Mouse (Mus musculus): ENCODE data around the gene Sart1.

Gene Sart1

GRCm38 (mm10) chr19:5388588-5389242 lies at the start of gene Sart1:
Sart1 (minus strand) TSS chr19:5388703.
- DNase-seq (ENCODE audit: low read depth, low spot score), result peak; percentile 95

DNA sequence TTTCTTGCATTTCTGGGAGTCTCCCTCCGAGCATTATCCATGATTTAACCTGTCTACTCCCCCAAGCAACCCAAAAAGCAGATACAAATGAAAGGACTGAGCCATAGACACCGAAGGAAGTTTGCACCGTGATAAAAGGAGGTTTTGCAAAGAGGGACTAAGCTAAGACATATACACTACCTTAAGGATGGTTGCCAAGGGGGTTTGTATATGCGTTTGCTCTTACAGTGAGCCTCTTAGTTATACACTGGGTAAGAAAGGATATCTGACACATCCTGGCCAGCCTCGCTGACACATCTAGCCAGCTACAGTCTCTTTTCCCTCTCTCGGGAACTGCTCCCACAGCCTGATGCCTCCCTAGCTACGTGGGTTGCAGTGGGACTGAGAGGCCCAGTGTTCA lies 45.4 kb upstream of the Sart1 start:
- no peak for DNase-seq (ENCODE audit: low read depth, low spot score)

DNA sequence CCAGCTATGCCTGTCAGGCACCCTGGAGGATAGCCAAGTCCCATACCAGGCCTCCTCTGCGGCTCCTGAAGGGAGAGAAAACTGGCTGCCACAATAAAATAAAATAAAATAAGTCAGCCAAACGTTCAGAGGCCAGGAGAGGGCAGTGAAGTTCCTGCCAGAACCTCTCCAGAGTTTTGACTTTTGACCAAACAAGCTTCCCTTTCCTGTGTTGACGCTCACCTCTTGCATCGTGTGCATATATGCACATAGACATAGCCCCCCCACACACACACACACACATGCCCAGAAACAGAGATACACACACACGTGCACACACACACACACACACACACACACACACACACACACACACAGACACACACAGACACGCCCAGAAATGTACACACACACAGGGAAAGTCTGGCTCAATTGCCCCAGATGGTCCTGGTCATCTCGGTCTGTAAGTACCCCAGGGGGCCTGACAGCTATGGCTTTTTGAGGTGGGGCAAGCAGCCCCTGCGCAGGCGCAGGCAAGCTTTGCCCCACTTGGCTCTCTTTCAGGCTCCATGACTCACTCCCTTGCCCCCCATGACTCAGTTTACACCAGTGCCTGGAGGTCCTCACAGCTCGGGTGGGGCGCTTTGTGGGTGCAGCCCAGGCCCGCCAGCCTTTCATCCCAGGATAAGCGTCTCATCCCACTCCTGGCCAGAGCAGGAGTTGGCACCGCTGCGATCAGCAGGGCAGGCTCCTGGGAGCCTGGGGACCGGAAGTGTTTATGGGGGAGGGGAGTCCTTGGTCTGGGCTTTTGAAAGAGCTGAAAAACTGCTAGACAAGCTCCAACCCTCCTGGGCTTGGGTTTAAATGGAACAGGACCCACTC lies 44.7 kb upstream of the Sart1 start:
- peak; percentile 42 for DNase-seq (ENCODE audit: low read depth, low spot score)

- DNase-seq (ENCODE audit: low read depth, low spot score), result no peak
These were observed 43.5 kb upstream of the Sart1 start for GRCm38 (mm10) chr19:5431911-5432464.

- DNase-seq (ENCODE audit: low read depth, low spot score), result no peak
These were observed 41.9 kb upstream of the Sart1 start for GRCm38 (mm10) chr19:5430408-5430807.

DNA sequence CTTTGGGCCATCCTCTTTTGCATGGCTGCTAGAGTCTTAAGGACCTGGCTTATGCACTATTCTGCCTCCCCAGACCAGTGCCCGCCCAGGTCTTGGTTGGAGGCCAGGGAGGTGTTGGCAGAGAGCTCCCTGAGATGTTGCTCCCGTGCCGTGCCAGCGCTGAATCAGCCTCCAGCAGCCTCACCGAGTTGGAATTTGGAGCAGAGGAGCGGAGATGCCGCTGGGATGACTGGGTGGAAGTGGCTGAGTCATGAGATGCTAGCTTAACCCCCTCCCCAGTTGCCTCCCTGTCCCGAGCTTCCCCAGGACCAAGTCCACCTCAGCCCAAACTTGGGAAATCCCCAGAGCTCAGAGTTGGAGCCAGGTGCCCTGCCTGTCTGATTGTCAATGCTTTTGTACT lies 41.3 kb upstream of the Sart1 start:
- no peak for DNase-seq (ENCODE audit: low read depth, low spot score)

DNA sequence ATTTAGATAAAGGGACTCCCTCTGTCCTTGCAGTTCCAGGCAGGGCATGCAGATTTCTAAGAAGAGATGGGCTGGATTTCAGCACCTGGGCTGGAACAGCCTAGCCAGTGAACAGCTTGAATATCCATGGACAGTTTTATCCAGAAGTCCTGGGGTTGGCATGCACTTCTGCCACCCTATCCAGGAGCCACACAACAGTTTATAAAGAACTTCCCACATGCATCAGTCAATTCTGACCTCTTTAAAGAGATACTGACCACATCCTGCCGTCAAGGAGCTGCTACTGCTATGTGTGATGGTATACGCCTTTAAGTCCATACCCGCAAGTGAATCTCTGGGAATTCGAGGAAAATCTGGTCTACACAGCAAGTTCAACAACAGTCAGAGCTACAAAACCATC lies 40.7 kb upstream of the Sart1 start:
- no peak for DNase-seq (ENCODE audit: low read depth, low spot score)

DNA sequence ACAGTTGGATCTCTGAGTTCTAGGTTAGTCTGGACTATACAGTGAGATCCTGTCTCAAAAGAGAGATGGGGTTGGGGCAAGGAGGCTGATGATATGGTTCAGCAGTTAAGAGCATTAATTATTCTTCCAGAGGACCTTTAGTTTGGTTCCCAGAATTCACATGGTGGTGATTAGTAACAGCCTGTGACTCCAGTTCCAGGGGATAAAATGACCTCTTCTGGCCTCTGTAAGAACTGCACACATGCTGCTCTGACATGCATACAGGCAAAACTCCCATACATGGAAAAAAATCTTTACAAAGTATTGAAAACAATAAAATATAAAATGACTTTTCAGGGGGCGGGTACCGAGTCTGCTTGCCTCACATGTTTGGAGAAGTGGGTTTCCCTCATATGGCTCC lies 39.6 kb upstream of the Sart1 start:
- DNase-seq (ENCODE audit: low read depth, low spot score), result peak; percentile 49

- no peak for DNase-seq (ENCODE audit: low read depth, low spot score)
These were observed 38.3 kb upstream of the Sart1 start for GRCm38 (mm10) chr19:5426640-5427290.

DNA sequence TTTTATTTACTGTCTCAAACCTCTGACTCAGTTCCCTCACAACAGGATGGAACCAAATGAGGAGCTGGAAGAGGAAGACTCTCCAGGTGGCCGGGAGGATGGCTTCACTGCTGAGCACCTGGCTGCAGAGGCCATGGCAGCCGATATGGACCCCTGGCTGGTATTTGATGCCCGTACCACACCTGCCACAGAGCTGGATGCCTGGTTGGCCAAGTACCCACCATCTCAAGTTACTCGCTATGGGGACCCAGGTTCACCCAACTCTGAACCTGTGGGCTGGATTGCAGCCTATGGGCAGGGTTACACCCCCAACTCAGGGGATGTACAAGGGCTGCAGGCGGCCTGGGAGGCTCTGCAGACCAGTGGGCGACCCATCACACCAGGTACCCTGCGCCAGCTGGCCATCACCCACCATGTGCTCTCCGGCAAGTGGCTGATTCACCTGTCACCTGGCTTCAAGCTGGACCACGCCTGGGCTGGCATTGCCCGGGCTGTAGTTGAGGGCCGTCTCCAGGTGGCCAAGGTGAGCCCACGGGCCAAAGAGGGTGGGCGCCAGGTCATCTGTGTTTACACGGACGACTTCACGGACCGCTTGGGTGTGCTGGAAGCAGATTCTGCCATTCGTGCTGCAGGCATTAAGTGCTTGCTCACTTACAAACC lies 37.5 kb upstream of the Sart1 start:
- no peak for DNase-seq (ENCODE audit: low read depth, low spot score)

- DNase-seq (ENCODE audit: low read depth, low spot score), result peak; percentile 98
These were observed 36.6 kb upstream of the Sart1 start, which contains the start of the genes Drap1 and AI837181 for GRCm38 (mm10) chr19:5424782-5425741. Drap1 (minus strand) TSS chr19:5424979. AI837181 (plus strand) TSS chr19:5425144.

DNA sequence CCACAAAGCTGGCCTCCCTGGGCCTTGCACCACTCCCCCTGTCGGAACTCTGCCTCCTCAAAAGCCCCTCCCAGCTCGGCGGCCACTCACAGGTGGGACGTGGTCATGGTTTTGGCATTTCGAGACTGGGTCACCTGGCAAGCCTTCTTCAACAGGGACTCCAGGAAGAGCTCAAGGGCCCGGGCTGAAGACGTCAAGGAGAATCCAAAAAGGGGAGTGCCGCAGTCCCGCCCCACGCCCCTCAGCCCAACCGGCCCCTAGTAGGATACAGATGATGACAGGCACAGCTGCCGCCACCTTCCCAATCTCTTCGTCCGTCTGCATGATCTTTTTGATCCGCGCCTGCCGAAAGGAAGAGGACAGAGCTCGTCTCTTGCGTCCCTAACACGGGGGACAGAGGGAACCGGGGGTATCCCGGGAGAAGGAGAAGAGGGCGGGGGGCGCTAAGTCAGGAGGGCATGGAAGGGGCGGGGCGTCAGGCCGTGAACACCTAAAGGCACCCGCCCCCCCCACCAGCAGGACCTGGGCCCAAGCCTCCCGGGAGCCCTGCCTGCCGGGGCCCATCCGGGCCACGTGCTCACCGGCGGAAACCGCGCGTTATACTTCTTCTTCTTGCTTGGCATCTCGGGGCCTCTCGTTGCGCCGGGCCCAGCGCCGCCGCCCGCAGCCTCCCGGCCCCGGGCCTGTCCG lies 35.7 kb upstream of the Sart1 start:
- DNase-seq (ENCODE audit: low read depth, low spot score), result peak; percentile 44

DNA sequence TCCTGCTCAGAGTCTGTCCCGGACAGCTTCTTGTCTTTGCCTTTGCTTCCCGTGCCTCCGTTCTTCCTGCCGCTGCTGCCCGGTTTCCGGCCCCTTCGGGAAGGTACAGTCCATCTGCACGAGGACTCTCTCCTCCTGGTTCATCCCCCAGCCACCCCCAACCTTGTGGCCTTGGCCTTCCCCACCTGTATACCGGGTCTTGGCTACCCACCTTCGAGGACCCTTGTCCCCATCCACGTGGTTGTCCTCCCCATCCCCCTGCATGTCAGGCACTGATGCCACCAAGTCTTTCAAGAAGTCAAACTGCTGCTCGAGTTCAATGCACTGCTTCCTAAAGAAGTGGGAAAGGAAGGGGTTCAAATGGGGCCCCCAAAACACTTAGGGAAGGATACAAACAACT lies 35.1 kb upstream of the Sart1 start:
- DNase-seq (ENCODE audit: low read depth, low spot score), result no peak

DNA sequence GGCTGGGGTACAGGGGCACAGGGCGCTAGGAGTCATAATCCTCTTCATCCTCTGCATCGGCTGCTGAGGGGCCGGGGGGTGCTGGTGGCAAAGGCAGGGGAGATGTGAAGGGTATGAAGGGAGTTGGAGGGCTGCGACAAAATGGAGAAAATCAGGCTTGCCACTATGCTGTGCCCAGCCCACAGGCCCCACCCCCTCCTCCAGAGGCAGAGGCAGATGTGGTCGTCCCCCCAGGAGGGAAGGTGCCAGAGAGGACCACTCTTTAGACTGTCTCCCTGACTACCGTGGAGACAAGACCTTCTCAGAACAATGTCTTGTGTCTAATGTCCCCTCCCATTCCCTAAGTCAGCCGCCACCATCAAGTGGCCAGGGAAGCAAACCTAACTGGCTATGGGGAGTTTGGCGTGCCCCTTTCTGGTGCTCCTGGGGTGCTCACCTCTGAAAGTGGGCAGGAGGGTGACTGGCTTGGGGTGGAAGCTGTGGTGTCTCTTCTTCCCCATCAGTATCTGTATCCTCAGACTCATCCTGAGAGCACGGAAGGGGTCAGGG lies 34.5 kb upstream of the Sart1 start:
- DNase-seq (ENCODE audit: low read depth, low spot score), result no peak

- no peak for DNase-seq (ENCODE audit: low read depth, low spot score)
These were observed 33.8 kb upstream of the Sart1 start for GRCm38 (mm10) chr19:5422267-5422666.

GRCm38 (mm10) chr19:5421784-5422183 lies 33.3 kb upstream of the Sart1 start:
- no peak for DNase-seq (ENCODE audit: low read depth, low spot score)

DNA sequence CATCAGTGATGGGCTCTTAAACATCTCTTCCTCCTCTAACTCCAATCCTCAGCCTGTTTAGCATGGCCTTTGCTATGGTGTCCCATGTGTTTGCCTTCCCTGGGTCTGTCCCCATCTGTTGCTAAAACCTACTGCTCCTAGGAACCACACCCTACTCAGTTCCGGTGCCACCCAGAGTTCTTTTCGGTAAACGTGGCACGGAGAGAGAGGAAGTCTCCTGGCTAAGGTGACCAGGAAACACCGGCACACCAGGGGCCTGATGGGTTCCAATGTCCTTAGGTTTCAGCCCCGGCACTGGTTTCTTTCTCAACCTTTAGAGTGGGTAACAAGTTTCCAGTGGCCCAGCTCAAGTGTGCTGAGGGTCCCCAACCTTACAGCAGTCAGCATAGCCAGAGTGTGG lies 32.1 kb upstream of the Sart1 start:
- DNase-seq (ENCODE audit: low read depth, low spot score), result no peak

- DNase-seq (ENCODE audit: low read depth, low spot score), result no peak
These were observed 31.1 kb upstream of the Sart1 start for GRCm38 (mm10) chr19:5419630-5420029.

DNA sequence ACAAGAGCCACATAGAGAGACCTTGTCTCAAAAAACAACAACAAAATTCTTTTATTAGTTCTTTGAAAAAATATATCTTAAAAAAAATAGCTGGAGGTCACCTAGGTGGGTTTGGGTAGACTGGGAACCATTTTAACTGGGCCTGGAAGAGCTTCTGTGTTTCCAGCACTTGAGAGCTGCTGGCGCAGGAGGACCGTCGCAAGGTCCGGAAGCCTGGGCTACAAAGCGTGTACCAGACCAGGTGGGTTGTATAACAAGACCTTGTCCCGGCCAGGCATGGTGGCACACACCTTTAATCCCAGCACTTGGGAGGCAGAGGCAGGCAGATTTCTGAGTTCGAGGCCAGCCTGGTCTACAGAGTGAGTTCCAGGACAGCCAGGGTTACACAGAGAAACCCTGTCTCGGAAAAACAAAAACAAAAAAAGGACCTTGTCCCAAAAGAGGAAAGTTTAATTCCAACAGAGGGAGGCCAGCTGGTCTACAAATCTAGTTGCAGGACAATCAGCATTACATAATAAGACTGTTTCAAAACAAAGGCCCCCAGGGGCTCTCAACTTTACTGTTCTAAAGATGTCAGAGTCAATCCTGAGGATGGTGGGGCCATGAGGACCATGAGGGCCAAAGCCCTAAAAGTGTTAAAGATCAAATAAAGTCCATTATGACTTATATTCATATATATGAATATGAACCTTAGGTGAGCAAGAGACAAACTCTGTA lies 30.4 kb upstream of the Sart1 start:
- DNase-seq (ENCODE audit: low read depth, low spot score), result no peak
